Mouse (Mus musculus) neural tube, embryonic 12.5 days (tissue): ENCODE data around the gene Sh3pxd2a. TPM values are rescaled to one million over a fixed set of nuclear protein-coding genes. Genes with fewer than 3 reads are reported as not detected.

Experiments used
- ATAC-seq: fragments of 200-750 bp; cut with Nextera tagmentation; 2 replicates; pipeline ENCODE4 v1.8.0; 2017; ENCODE audit warnings: low read depth, mild to moderate bottlenecking, moderate TSS enrichment, moderate library complexity; ENCODE audit not compliant: low FRiP score
- H3K27ac ChIP-seq: fragments of 300-500 bp; sonication (generic); 2 replicates; pipeline ENCODE4 v1.5.1; 2016
- H3K27me3 ChIP-seq: fragments of 300-500 bp; sonication (generic); replicated peaks from 2 replicates; pipeline ENCODE4 v1.6.1; 2016; ENCODE audit warnings: mild to moderate bottlenecking
- H3K36me3 ChIP-seq: fragments of 300-500 bp; sonication (generic); 2 replicates; pipeline ENCODE4 v1.6.1; 2016; ENCODE audit warnings: mild to moderate bottlenecking
- H3K4me1 ChIP-seq: fragments of 300-500 bp; sonication (generic); 2 replicates; pipeline ENCODE4 v1.6.1; 2016
- H3K4me2 ChIP-seq: fragments of 300-500 bp; sonication (generic); replicated peaks from 2 replicates; pipeline ENCODE4 v1.6.1; 2016; ENCODE audit warnings: mild to moderate bottlenecking
- H3K4me3 ChIP-seq: fragments of 300-500 bp; sonication (generic); 2 replicates; pipeline ENCODE4 v1.5.1; 2016
- H3K9ac ChIP-seq: fragments of 300-500 bp; sonication (generic); 2 replicates; pipeline ENCODE4 v1.6.1; 2016; ENCODE audit warnings: mild to moderate bottlenecking
- H3K9me3 ChIP-seq: fragments of 300-500 bp; sonication (generic); 2 replicates; pipeline ENCODE4 v1.6.1; 2016; ENCODE audit warnings: mild to moderate bottlenecking
- WGBS: fragments of 180-500 bp; shearing (Covaris S2); methylation state at CpG from one replicate; pipeline ENCODE4 v1.1.7; 2016; 5-methylcytosine and 5-hydroxymethylcytosine counted together
- polyA plus RNA-seq: library from polyadenylated mRNA; unstranded; fragments of >200 nt; fragmentation: Nextera tagmentation; extraction: Ambion mirVana; gene quantifications from 2 replicates; pipeline ENCODE4 v1.2.1, GENCODE M21; 2016

Sh3pxd2a gene
- polyA plus RNA-seq, result 4.4 and 4.6 TPM in 2 replicates

DNA sequence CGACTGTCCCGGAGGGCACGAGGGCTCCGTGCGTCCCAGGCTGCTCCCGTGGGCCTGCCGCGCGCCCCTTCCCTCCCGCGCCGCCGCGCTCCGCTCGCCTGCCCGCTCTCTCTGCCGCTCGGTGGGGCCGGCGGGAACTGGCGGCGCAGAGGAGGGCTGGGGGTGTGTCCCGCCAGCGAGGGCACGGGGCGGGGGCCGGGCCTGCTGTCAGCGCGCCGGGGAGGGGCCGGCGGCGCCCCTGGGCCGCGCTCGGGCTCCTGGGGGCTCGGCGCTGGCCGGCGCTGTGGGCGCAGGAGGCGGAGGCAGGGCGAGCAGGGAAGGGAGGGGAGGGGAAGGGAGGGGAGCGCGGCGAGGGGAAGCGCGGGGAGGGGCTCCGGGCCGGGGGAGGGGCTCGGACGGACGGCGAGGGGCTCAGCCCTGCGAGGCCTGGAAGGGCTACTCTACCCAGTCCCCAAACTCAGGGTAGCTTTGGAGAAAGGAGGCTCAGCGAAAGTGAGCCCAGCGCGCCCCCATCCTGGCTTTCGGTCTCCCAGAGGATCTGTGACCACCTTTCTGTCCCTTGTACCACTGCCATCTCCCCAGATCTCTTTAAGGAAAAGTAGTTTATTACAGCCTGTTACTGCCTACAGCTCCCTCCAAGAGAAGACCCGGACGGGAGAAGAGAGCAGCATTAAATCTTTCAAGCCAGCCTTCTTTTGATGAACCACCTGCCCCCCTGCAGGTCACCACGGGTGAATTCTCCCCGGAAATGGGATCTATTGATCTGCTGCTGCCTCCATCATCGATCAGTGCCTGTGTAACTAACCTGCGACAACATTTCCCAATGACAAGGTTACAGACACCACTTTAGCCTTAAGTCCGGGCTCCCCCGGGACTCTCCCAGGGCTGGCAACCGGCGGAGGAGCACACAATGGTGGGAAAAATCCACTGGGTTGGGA is at the start of gene Sh3pxd2a:
Gene Sh3pxd2a, minus strand, starts transcription at position 98 of the 938 bp plus-strand sequence.
- H3K36me3 ChIP-seq, result no peaks in the 10 kb centered on the region
- WGBS, result 2% methylated on average over 68 of the region's 70 CpGs
- peak within 1 kb of the TSS; percentile 88 for H3K9ac ChIP-seq
- no peaks in the 10 kb centered on the region for H3K9me3 ChIP-seq
- H3K4me2 ChIP-seq, result peak within 1 kb of the TSS; percentile 70
- H3K27me3 ChIP-seq, result no peaks in the 10 kb centered on the region
- peaks cover 29% of the 10 kb centered on the region for H3K4me1 ChIP-seq
- H3K4me3 ChIP-seq, result peak within 1 kb of the TSS; percentile 67
- peak; percentile 85 for ATAC-seq
- H3K27ac ChIP-seq, result peak within 1 kb of the TSS; percentile 75

DNA sequence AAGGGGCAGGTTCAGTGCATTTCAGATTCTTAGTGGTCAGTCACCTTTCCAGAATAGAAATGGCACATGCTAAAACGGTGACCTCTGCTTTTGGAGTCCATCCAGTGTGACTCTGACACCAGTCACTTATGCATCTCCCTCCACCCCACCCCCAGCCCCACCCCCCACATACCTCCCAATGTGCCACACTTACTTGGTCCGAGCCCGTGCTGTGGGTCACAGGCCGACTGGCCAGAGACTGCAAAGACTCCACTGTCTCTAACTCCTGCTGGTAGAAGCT is 49.4 kb upstream of the Sh3pxd2a start:
- Histone ChIP-seq H3K4me2 (no peak overlapping the region), H3K27ac (no peak overlapping the region), H3K4me3 (no peak overlapping the region), H3K36me3 (peaks cover 26% of the 10 kb centered on the region), H3K9me3 (no peaks in the 10 kb centered on the region), H3K4me1 (peaks cover 9% of the 10 kb centered on the region), H3K27me3 (no peaks in the 10 kb centered on the region), H3K9ac (no peak overlapping the region)
- no peak for ATAC-seq
- 82% methylated on average over 4 of the region's 4 CpGs for WGBS

DNA sequence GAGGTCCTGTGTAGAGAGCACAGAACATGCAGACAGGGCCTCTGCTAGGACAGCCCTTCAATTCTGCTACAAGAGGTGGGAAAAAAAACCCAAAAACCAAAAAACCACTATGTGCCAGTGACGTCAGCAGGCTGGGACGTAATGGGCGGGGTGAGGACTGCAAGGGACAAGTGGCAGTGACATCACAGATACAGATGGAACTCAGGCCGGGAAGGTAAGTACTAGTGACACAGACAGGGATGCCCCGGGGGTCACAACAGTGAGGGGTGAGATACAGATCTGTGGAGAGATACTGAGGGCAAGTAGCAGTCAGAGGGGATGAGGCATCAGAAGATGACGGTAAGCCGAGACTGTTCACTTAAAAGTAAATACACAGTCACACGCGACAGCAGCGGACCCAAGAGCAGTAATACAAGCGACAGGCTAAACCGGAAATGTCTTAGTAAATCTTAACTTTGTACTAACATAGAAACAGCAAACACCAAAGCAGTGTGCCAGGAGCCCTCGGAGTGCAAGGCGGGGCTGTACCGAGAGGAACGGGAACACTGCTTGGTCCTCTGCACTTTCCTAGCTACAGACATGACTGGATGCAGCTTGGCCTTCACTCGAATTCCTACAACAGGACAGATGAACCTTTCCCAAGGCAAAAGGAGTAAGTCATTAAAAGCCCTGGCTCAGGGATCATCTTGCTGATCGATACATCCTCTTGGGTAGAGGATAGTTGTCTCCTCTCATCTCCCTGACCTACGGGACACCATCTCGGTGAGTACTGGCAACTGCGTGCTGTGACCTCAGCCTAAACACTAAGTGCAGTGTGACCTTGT is 48.8 kb upstream of the Sh3pxd2a start:
- peaks cover 12% of the 10 kb centered on the region for H3K4me1 ChIP-seq
- no peaks in the 10 kb centered on the region for H3K27me3 ChIP-seq
- H3K9ac ChIP-seq, result no peak overlapping the region
- no peak overlapping the region for H3K4me2 ChIP-seq
- no peak overlapping the region for H3K27ac ChIP-seq
- WGBS, result 89% methylated on average over 21 of the region's 21 CpGs
- ATAC-seq, result no peak
- peaks cover 26% of the 10 kb centered on the region for H3K36me3 ChIP-seq
- H3K9me3 ChIP-seq, result no peaks in the 10 kb centered on the region
- H3K4me3 ChIP-seq, result no peak overlapping the region

DNA sequence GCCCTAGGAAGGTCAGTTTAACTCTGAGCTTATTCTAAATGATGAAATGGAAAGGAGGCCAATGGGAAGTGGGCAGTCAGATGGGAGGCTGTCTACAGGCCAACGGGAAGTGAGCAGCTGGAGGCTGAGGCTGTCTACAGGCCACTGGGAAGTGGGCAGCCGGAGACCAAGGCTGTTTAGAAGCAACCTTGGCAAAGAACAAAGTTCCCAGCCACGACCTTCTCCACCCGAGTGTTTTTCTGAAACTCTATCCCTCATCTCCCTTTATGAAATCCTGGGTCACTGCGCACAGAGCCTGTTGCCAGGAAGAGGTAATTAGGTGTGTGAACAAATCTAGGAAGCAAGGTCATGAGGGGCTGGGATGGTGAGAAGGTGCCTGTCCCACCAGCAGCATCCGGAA is 47.8 kb upstream of the Sh3pxd2a start:
- no peak overlapping the region for H3K9ac ChIP-seq
- H3K36me3 ChIP-seq, result peaks cover 26% of the 10 kb centered on the region
- no peaks in the 10 kb centered on the region for H3K9me3 ChIP-seq
- no peak overlapping the region for H3K27ac ChIP-seq
- H3K4me1 ChIP-seq, result peaks cover 12% of the 10 kb centered on the region
- ATAC-seq, result no peak
- 88% methylated on average over 6 of the region's 6 CpGs for WGBS
- no peak overlapping the region for H3K4me2 ChIP-seq
- H3K4me3 ChIP-seq, result no peak overlapping the region
- H3K27me3 ChIP-seq, result no peaks in the 10 kb centered on the region

DNA sequence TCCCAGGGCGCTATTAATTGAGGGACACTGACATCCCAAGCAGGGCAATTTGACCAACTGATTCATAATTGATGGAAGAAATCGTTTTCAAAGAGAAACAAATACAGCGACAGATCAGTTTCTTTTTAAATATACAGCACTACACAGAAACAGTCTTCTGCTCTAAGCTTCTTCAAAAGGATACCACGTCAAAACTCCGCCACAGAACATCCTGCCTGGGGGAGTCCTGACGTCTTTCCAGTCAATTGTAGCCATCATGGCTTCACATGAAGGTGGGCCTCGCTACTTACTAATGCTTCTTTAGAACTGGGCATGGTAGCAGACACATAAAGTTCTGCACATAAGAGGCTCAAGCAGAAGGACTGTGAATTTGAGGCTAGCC is 47.1 kb upstream of the Sh3pxd2a start:
- Histone ChIP-seq H3K27ac (no peak overlapping the region), H3K4me3 (no peak overlapping the region), H3K9me3 (no peaks in the 10 kb centered on the region), H3K4me2 (no peak overlapping the region), H3K27me3 (no peaks in the 10 kb centered on the region), H3K36me3 (peaks cover 25% of the 10 kb centered on the region), H3K9ac (no peak overlapping the region), H3K4me1 (peaks cover 12% of the 10 kb centered on the region)
- no peak for ATAC-seq
- WGBS, result 77% methylated on average over 7 of the region's 7 CpGs

DNA sequence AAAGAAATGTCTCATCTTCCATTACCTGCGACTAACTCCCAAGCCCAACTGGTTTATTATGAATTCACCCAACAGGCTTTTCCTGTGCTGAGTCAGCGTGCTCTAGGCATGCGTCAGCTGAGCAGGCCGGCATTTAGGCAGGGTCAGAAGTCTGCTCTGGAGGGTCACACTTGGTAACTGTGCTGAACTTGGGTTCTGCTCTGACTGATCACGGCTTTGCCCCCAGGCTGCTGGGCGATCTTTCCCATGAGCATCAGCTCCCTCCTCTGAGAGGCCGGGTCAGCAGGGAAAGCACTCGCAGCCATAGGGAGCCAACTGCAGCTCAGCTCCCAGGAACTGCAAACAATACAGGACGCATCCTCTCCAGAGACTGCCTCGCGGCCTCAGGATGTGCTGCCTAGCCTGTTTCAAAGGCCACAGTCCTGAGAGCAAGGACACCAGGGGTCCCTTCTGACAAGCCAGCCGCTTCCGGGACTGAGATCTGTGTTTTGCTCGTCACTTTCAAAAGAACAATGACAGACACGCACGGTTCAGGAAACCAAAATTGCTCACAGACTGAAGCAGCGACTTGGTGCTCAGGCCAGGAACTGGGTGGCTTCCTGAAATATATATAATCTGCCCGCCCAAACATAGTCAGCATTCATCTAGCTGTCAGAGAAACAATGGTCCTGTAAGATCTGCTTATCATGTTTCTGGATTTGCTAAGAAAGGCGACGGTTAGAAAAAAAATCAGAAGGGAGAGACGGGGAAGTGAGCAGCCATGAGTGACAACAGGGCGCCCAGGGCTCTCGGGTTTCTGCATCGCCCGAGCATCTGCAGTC is 46.5 kb upstream of the Sh3pxd2a start:
- Histone ChIP-seq H3K4me1 (peaks cover 12% of the 10 kb centered on the region), H3K36me3 (peaks cover 19% of the 10 kb centered on the region), H3K27ac (peak overlapping the region; percentile 13; the same call in 1 of the 2 replicates), H3K9me3 (no peaks in the 10 kb centered on the region), H3K4me2 (0 out of 2 replicates have a peak overlapping the region, but pooled peaks have one; percentile 15), H3K9ac (peak overlapping the region; percentile 23; the same call in 1 of the 2 replicates), H3K4me3 (no peak overlapping the region), H3K27me3 (no peaks in the 10 kb centered on the region)
- 46% methylated on average over 25 of the region's 25 CpGs for WGBS
- ATAC-seq, result no peak

DNA sequence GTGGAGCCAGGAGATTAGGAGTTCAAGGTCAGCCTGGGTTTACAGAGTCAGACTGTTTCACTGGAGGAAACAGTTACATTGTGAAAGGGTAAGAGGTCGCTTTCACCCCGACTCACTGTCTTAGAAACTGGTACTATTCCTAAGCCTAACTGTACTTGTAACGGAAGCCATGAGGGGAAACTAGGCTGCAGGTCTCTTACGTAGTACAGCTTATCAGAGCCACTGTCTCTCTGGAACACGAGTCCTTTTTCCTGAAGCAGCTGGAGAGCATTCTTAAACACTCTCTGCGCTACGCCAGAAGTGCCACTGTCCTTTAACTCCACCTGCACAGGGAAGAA is 45.9 kb upstream of the Sh3pxd2a start:
- no peak overlapping the region for H3K9ac ChIP-seq
- 89% methylated on average over 7 of the region's 7 CpGs for WGBS

DNA sequence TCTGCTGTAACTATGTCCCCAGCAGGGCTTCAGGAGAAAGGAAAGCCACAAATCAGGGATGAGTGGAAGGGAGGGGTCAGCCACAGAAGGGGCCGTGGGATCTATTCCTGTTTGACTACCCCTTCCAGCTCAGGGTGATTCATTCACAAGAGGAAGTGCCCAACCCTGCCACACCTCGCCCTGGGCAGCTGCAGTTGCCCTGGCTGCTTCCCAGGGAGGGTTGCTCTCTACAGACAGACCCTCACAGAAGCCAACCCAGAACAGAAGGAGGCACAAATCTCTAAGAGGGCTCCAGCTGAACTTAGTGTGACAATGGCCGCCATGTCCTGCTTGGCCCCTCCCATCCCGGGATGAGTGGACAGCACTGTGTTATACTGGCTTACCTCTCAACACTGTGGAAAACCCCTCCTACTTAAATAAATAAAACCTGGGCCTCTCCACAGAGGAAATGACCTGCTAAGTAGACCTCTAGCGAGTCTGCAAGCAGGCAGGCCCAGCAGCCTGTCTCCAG is 44.6 kb upstream of the Sh3pxd2a start:
- Histone ChIP-seq H3K4me1 (peaks cover 12% of the 10 kb centered on the region), H3K9ac (no peak overlapping the region), H3K4me3 (no peak overlapping the region), H3K9me3 (no peaks in the 10 kb centered on the region), H3K27ac (no peak overlapping the region; the same call in 1 of the 2 replicates), H3K36me3 (peaks cover 5% of the 10 kb centered on the region), H3K4me2 (no peak overlapping the region), H3K27me3 (no peaks in the 10 kb centered on the region)
- ATAC-seq, result no peak
- 65% methylated on average over 5 of the region's 5 CpGs for WGBS

More for the DNA sequence above, 45.9 kb upstream of the Sh3pxd2a start:
- no peaks in the 10 kb centered on the region for H3K27me3 ChIP-seq
- no peak for ATAC-seq
- no peak overlapping the region for H3K4me3 ChIP-seq
- H3K36me3 ChIP-seq, result peaks cover 14% of the 10 kb centered on the region
- H3K4me2 ChIP-seq, result no peak overlapping the region
- H3K4me1 ChIP-seq, result peaks cover 12% of the 10 kb centered on the region
- no peaks in the 10 kb centered on the region for H3K9me3 ChIP-seq
- H3K27ac ChIP-seq, result no peak overlapping the region

DNA sequence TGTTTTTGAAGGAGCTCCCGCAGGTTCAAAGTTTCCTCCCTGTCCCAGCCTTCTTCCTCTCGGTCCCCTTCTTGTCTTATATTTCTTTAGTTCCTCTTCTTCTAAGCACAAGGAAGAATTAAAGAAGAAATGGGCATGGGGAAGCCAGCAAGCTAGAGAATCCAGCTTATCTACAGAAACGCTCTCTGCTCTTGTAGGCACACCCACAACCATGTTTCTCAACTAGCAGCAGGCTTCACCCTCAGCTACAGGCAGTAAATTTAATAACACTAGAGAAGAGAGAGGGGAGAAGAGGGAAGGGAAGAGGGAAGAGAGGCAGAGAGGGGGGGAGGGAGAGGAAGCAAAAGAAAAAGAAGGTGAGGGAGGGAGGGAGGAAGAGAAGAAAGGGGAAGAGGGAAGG is 44.0 kb upstream of the Sh3pxd2a start:
- Histone ChIP-seq H3K4me1 (peaks cover 12% of the 10 kb centered on the region), H3K4me3 (no peak overlapping the region), H3K27ac (no peak overlapping the region), H3K36me3 (no peaks in the 10 kb centered on the region), H3K4me2 (no peak overlapping the region), H3K9ac (no peak overlapping the region), H3K9me3 (no peaks in the 10 kb centered on the region), H3K27me3 (no peaks in the 10 kb centered on the region)
- 81% methylated on average over 3 of the region's 3 CpGs for WGBS
- no peak for ATAC-seq

DNA sequence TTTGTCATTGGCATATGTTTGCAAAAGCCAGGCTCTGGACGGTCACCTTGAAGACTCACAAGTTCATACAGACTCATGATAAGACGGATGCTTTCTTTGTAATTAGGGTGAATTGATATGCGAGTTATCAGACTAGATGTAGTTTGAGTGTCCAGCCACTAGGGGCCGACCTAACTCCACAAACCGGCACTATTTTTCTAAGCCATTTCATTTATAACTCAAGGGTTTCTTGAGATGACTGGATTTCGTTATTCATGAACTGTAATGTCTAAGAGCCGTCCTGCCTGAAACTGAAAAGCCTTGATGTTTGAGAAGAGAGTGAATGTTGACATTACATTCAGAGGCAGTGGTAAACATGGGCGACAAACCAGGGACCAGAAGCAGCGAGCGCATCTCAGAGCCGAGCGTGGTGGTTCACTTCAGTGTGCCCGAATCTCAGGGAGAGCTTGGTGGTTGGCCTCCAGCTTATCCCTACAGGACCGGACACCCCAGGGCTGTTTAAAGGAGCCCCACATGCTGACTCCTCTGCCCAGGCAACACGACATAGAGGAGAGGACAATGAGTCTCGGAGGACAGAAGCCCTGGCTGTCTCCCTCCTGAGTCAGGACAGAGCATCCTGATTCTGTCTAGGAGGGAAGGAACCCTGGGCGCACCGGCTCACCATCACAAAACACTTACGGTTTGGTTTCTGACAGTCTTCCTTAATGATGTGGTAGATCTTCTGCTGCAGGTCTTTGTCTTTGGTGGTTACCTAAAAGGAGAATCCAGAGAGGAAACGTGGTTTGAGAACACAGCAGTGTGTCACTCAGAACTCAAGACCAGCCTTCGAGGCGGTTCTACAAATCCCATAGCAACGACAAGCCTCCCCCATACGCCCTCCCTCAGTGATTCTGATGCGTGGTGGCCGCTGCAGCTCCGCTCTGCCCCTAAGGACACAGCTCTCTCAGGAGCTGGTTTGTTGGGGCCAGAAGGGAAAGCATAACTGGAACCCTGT is 43.2 kb upstream of the Sh3pxd2a start:
- no peak for ATAC-seq
- Histone ChIP-seq H3K4me2 (no peak overlapping the region), H3K27ac (no peak overlapping the region), H3K36me3 (no peaks in the 10 kb centered on the region), H3K9me3 (no peaks in the 10 kb centered on the region), H3K4me3 (no peak overlapping the region), H3K9ac (no peak overlapping the region), H3K4me1 (peaks cover 12% of the 10 kb centered on the region), H3K27me3 (no peaks in the 10 kb centered on the region)
- WGBS, result 66% methylated on average over 27 of the region's 27 CpGs

DNA sequence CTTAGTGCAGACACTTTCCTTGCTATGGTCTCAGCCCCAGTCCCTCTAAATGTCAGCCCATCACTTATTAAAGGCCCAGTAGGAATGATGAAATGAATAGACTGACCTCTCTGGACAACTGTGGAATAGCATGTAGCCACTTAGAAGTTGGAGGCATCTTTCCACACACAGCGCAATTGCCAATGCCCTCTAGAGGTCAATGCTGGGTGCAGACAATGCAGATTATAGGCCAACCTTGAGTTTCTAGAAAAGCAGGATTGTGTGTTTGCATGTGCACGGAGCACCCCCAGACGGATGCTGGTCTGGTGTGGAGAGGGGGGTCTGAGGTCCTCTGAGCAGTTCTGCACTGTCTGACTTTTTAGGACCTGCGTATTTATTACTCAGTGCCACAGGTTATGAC is 39.4 kb upstream of the Sh3pxd2a start:
- Histone ChIP-seq H3K4me2 (no peak overlapping the region), H3K27ac (no peak overlapping the region), H3K9me3 (no peaks in the 10 kb centered on the region), H3K4me3 (no peak overlapping the region), H3K9ac (no peak overlapping the region), H3K27me3 (no peaks in the 10 kb centered on the region), H3K36me3 (peaks cover 4% of the 10 kb centered on the region; the same call in 1 of the 2 replicates), H3K4me1 (0 out of 2 replicates have a peak, but pooled peaks cover 4% of the 10 kb centered on the region)
- 69% methylated on average over 4 of the region's 4 CpGs for whole genome bisulfite sequencing
- no peak for ATAC-seq
